Mouse (Mus musculus) neural tube, embryonic 15.5 days (tissue): ENCODE results near the gene Cpsf6. TPM values are rescaled to one million over a fixed set of nuclear protein-coding genes. Genes with fewer than 3 reads are reported as not detected.
"Not testable (repeated sequence)": the region's sequence is repeated elsewhere in the genome, so short reads cannot be mapped to it uniquely, and the experiment has no call there.

Source experiments
- ATAC-seq: fragments of 200-750 bp; cut with Nextera tagmentation; 2 replicates; pipeline ENCODE4 v1.8.0; 2017; ENCODE audit warnings: mild to moderate bottlenecking, moderate TSS enrichment, moderate library complexity; ENCODE audit not compliant: low FRiP score
- H3K27ac ChIP-seq: fragments of 300-500 bp; sonication (generic); replicated peaks from 2 replicates; pipeline ENCODE4 v1.5.1; 2015; ENCODE audit warnings: mild to moderate bottlenecking, inconsistent platforms
- H3K27me3 ChIP-seq: fragments of 300-500 bp; sonication (generic); replicated peaks from 2 replicates; pipeline ENCODE4 v1.6.1; 2015; ENCODE audit warnings: inconsistent platforms
- H3K36me3 ChIP-seq: fragments of 300-500 bp; sonication (generic); 2 replicates; pipeline ENCODE4 v1.6.1; 2015; ENCODE audit warnings: inconsistent platforms
- H3K4me1 ChIP-seq: fragments of 300-500 bp; sonication (generic); 2 replicates; pipeline ENCODE4 v1.6.1; 2015; ENCODE audit warnings: inconsistent platforms
- H3K4me2 ChIP-seq: fragments of 300-500 bp; sonication (generic); 2 replicates; pipeline ENCODE4 v1.6.1; 2015; ENCODE audit warnings: inconsistent platforms, mild to moderate bottlenecking, moderate library complexity
- H3K4me3 ChIP-seq: fragments of 300-500 bp; sonication (generic); replicated peaks from 2 replicates; pipeline ENCODE4 v1.5.1; 2015; ENCODE audit warnings: mild to moderate bottlenecking, inconsistent platforms
- H3K9ac ChIP-seq: fragments of 300-500 bp; sonication (generic); replicated peaks from 2 replicates; pipeline ENCODE4 v1.6.1; 2015; ENCODE audit warnings: mild to moderate bottlenecking, inconsistent platforms
- H3K9me3 ChIP-seq: fragments of 300-500 bp; sonication (generic); replicated peaks from 2 replicates; pipeline ENCODE4 v1.6.1; 2016; ENCODE audit warnings: inconsistent platforms
- WGBS: fragments of 180-500 bp; shearing (Covaris S2); methylation state at CpG from one replicate; pipeline ENCODE4 v1.1.7; 2015; ENCODE audit warnings: mixed read lengths; 5-methylcytosine and 5-hydroxymethylcytosine counted together
- polyA plus RNA-seq: library from polyadenylated mRNA; unstranded; fragments of >200 nt; fragmentation: Nextera tagmentation; extraction: Ambion mirVana; gene quantifications from 2 replicates; pipeline ENCODE4 v1.2.1, GENCODE M21; 2015

Gene Cpsf6
- polyA plus RNA-seq, 1 experiment from 2014 or later, result 126 TPM

GRCm38 (mm10) chr10:117387961-117388636 lies 8.3 kb upstream of the Cpsf6 start:
- not testable (repeated sequence) for H3K27me3 ChIP-seq, H3K4me3 ChIP-seq, H3K9ac ChIP-seq, H3K36me3 ChIP-seq, ATAC-seq, H3K4me1 ChIP-seq, H3K27ac ChIP-seq, H3K9me3 ChIP-seq, H3K4me2 ChIP-seq
- 38% methylated on average over 3 of the region's 3 CpGs for WGBS

- Histone ChIP-seq H3K36me3 (no peaks in the 10 kb centered on the region), H3K9ac (no peak overlapping the region), H3K27ac (no peak overlapping the region), H3K4me2 (no peak overlapping the region), H3K4me3 (no peak overlapping the region), H3K9me3 (no peaks in the 10 kb centered on the region), H3K4me1 (no peaks in the 10 kb centered on the region), H3K27me3 (0 out of 2 replicates have a peak, but pooled peaks cover 2% of the 10 kb centered on the region)
- ATAC-seq, result no peak
- 95% methylated on average over 6 of the region's 6 CpGs for WGBS
Measured at GRCm38 (mm10) chr10:117386981-117387380, 7.2 kb upstream of the Cpsf6 start.

DNA sequence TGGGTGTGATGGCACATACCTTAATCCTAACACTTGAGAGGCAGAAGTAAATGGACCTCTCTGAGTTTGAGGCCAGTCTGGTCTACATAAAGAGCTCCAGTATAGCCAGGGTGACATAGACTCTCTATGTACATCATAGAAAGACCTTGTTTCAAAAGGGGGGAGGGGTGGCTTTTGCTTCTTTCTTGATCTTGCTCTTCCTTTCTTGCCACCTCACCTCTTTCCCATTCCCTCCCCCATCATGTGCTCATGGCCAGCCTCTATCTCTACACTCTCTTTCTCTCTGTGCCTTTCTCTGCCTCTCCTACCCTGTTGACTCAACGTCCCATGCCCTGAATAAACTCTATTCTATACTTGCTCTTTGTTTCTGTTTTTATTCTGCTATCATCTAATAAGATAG lies 6.4 kb upstream of the Cpsf6 start:
- no peak for ATAC-seq
- no peak overlapping the region for H3K27ac ChIP-seq
- H3K4me2 ChIP-seq, result no peak overlapping the region
- 82% methylated on average over 1 of the region's 1 CpGs for WGBS
- H3K27me3 ChIP-seq, result 0 out of 2 replicates have a peak, but pooled peaks cover 2% of the 10 kb centered on the region
- no peak overlapping the region for H3K4me3 ChIP-seq
- no peak overlapping the region for H3K9ac ChIP-seq
- H3K36me3 ChIP-seq, result no peaks in the 10 kb centered on the region
- no peaks in the 10 kb centered on the region for H3K4me1 ChIP-seq
- H3K9me3 ChIP-seq, result no peaks in the 10 kb centered on the region

DNA sequence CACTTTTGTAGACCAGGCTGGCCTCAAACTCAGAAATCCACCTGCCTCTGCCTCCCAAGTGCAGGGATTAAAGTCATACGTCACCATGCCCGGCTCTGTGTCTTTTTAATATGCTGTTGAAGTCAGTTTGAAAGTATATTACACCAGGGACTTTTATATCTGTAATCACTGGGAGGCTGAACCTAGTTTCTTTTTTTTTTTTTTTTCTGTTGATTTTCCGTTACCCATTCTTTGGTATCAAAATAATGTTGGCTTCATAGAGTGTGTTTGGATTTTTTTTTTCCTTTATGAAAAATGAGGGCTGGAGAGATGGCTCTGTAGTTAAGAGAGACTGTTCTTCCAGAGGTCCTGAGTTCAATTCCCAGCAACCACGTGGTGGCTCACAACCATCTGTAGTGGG lies 5.6 kb upstream of the Cpsf6 start:
- Histone ChIP-seq H3K4me3 (no peak overlapping the region), H3K27ac (no peak overlapping the region), H3K36me3 (no peaks in the 10 kb centered on the region), H3K4me2 (no peak overlapping the region), H3K9ac (no peak overlapping the region), H3K4me1 (no peaks in the 10 kb centered on the region), H3K9me3 (no peaks in the 10 kb centered on the region), H3K27me3 (0 out of 2 replicates have a peak, but pooled peaks cover 2% of the 10 kb centered on the region)
- no peak for ATAC-seq
- WGBS, result 75% methylated on average over 4 of the region's 4 CpGs

DNA sequence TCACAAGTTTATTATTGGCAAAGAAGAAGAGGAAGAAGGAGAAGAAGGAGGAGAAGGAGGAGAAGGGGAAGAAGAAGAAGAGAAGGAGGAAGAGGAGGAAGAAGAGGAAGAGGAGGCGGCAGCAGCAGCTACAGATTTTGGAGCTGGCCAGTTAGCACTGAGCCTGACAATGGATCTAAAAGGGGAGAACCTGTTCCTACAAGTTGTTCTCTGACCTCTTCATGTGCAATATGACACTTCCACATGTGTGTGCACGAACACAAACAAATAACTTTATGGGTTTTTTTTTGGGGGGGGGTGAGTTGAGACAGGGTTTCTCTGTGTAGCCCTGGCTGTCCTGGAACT lies 5.2 kb upstream of the Cpsf6 start:
- no peak overlapping the region for H3K4me3 ChIP-seq
- no peaks in the 10 kb centered on the region for H3K27me3 ChIP-seq
- H3K4me1 ChIP-seq, result no peaks in the 10 kb centered on the region
- no peak overlapping the region for H3K9ac ChIP-seq
- no peaks in the 10 kb centered on the region for H3K9me3 ChIP-seq
- WGBS, result 91% methylated on average over 2 of the region's 2 CpGs
- H3K27ac ChIP-seq, result no peak overlapping the region
- no peak for ATAC-seq
- H3K4me2 ChIP-seq, result no peak overlapping the region
- H3K36me3 ChIP-seq, result no peaks in the 10 kb centered on the region

DNA sequence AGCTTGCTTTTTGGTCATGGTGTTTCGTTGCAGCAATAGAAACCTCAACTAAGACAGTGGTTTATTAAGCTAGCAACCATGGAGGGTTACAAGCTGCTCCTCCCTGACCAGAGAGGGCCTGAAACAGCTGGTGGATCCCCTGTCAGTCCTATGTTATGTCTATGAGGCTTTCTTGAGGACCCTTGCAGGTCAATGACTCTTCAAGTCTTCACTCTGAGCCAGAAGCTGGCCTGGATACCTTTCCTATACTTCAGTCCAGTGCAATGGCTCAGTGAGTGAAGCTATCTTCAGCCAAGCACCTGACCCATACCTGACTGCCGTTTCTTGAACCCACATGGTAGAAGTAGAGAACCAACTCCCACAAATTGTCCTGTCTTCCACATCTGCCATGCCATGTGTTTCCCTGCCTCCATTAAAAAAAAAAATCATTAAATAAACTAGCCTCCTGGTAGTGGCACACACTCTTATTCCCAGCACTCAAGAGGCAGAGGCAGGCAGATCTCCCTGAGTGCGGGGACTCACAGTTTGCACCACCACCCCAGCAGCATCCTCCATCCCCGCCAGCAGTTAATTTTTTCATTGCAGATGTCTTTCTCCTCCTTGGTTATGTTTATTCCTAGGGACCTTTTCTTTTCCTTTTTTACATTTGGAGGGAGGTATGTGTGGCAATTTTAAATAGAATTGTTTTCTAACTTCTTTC lies 4.7 kb upstream of the Cpsf6 start:
- Histone ChIP-seq H3K27me3 (no peaks in the 10 kb centered on the region), H3K4me2 (no peak overlapping the region), H3K27ac (no peak overlapping the region), H3K9ac (no peak overlapping the region), H3K36me3 (no peaks in the 10 kb centered on the region), H3K4me1 (no peaks in the 10 kb centered on the region), H3K4me3 (no peak overlapping the region), H3K9me3 (no peaks in the 10 kb centered on the region)
- 92% methylated on average over 4 of the region's 4 CpGs for WGBS
- no peak for ATAC-seq

DNA sequence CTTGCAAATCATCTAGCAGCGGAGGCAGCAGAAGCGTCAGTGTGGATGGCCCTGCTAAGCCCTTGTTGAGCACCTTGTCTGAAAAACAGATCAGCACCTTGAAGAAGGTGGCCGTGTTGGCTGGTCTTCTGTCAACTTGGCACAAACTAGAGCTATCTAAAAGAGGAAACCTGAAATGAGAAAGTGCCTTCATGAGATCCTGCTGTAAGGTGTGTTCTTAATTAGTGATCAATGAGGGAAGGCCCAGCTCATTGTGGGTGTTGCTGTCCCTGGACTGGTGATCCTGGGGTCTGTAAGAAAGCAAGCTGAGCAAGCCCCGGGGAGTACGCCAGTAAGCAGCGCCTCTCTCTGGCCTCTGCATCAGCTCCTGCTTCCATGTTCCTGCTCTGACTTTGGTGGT lies 4.1 kb upstream of the Cpsf6 start:
- no peak overlapping the region for H3K9ac ChIP-seq
- no peaks in the 10 kb centered on the region for H3K9me3 ChIP-seq
- no peak overlapping the region for H3K4me3 ChIP-seq
- H3K27ac ChIP-seq, result no peak overlapping the region
- no peaks in the 10 kb centered on the region for H3K36me3 ChIP-seq
- no peak overlapping the region for H3K4me2 ChIP-seq
- H3K27me3 ChIP-seq, result no peaks in the 10 kb centered on the region
- ATAC-seq, result no peak
- no peaks in the 10 kb centered on the region for H3K4me1 ChIP-seq
- 86% methylated on average over 6 of the region's 6 CpGs for WGBS

DNA sequence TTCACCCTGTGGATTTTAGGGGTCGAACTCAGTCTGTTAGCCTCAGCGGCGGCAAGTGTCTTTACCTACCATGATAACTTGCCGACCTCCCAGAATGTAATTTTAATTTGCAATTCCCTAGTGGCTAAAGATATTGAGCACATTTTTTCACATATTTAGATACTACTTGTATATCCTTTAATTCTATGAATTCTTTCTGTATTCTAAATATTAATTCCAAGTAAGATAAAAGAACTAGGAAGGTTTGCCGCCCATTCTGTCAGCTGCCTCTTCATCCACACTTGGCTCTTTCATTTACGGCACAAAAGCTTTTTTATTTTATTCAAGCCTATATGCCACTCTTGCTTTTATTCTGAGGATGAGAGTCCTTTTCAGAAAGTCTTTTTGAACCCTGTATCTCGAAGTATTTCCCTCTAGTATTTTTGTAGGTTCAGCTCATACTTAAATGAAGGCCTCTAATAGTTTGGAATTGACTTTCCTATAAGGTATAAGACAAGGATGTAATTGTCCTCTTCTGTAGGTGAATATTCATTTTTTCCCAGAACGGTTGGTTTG lies 3.3 kb upstream of the Cpsf6 start:
- Histone ChIP-seq H3K9ac (no peak overlapping the region), H3K27me3 (no peaks in the 10 kb centered on the region), H3K9me3 (no peaks in the 10 kb centered on the region), H3K36me3 (no peaks in the 10 kb centered on the region), H3K4me2 (no peak overlapping the region), H3K4me3 (no peak overlapping the region), H3K27ac (no peak overlapping the region), H3K4me1 (no peaks in the 10 kb centered on the region)
- no peak for ATAC-seq
- WGBS, result 81% methylated on average over 8 of the region's 8 CpGs

GRCm38 (mm10) chr10:117382146-117382545 lies 2.3 kb upstream of the Cpsf6 start:
- no peak overlapping the region for H3K4me2 ChIP-seq
- H3K4me1 ChIP-seq, result peaks cover 6% of the 10 kb centered on the region; the same call in 1 of the 2 replicates
- H3K27ac ChIP-seq, result no peak overlapping the region
- no peak for ATAC-seq
- WGBS, result 83% methylated on average over 2 of the region's 2 CpGs
- no peaks in the 10 kb centered on the region for H3K9me3 ChIP-seq
- H3K36me3 ChIP-seq, result no peaks in the 10 kb centered on the region
- H3K9ac ChIP-seq, result no peak overlapping the region
- H3K4me3 ChIP-seq, result no peak overlapping the region
- H3K27me3 ChIP-seq, result no peaks in the 10 kb centered on the region

GRCm38 (mm10) chr10:117380721-117381570 lies 1.1 kb upstream of the Cpsf6 start:
- Histone ChIP-seq H3K4me1 (peaks cover 6% of the 10 kb centered on the region; the same call in 1 of the 2 replicates), H3K4me2 (no peak overlapping the region), H3K27ac (no peak overlapping the region), H3K9ac (no peak overlapping the region), H3K27me3 (no peaks in the 10 kb centered on the region), H3K4me3 (no peak overlapping the region), H3K36me3 (no peaks in the 10 kb centered on the region), H3K9me3 (no peaks in the 10 kb centered on the region)
- ATAC-seq, result no peak
- 96% methylated on average over 4 of the region's 4 CpGs for WGBS

GRCm38 (mm10) chr10:117379441-117379840 lies 374 bp downstream of the Cpsf6 start:
- Histone ChIP-seq H3K4me3 (no peak overlapping the region), H3K27ac (no peak overlapping the region), H3K36me3 (no peaks in the 10 kb centered on the region), H3K4me2 (no peak overlapping the region), H3K9me3 (no peaks in the 10 kb centered on the region), H3K4me1 (peaks cover 13% of the 10 kb centered on the region), H3K27me3 (no peaks in the 10 kb centered on the region), H3K9ac (no peak overlapping the region)
- WGBS, result 96% methylated on average over 2 of the region's 2 CpGs
- ATAC-seq, result no peak
